ENCODE assay signal across 8 mouse cellular contexts in the genomic region with DNA sequence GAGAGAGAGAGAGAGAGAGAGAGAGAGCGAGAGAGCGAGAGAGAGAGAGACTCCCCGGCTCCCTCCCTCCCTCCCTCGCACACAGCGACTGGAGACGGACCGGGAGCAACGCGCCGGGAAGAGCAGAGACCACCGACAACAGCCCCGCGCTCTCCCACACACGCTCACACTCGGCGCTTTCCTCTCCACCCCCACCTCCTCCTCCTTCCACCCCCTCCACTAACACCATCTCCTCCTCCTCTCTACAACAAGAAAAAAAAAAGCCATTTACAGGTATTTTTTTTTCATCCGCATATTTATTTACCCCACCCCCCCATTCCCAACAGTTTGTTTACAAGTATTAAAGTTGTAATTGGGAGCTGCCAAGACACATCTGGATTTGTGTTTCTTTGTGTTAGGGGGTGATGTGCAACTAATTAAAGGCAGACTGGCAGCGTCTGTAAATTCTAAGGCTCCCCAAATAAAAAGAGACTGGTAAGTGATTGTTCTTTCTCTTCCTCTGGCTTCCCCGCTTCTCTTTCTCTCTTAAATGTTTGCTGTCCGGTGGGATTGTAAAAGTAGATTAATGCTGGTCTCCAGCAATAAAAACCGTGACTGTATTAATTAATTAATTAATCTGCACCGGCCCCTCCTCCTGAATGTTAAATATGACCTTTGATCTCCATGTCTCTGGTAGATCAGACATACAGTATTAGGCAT. TPM values are rescaled to one million over a fixed set of nuclear protein-coding genes. Genes with fewer than 3 reads are reported as not detected.
DNase-seq lines count a peak whose midpoint lies in the region; ATAC-seq lines count a peak whose summit lies in the region.

A gene (plus strand): TSS at position 71 of the 699 bp plus-strand sequence.

- WGBS in hindbrain, embryonic 10.5 days = under 1% methylated on average over 12 of the region's 22 CpGs
- WGBS in liver, embryonic 12.5 days (ENCODE audit: insufficient replicate concordance) = 5% methylated on average over 6 of the region's 22 CpGs

- peak within 1 kb of the TSS; percentile 99 for H3K27ac ChIP-seq in hindbrain, embryonic 10.5 days
- H3K27ac ChIP-seq in liver, embryonic 12.5 days = no peak within 1 kb of the TSS

- H3K4me1 ChIP-seq in hindbrain, embryonic 10.5 days (replicated peaks) = peaks cover 46% of the 10 kb centered on the region
- peaks cover 11% of the 10 kb centered on the region; the same call in 1 of the 2 replicates for H3K4me1 ChIP-seq in liver, embryonic 12.5 days

- no peak; the same call in 1 of the 2 replicates for ATAC-seq in liver, embryonic 12.5 days
- ATAC-seq in megakaryocyte-erythroid progenitor cell, adult 5-6 weeks (replicated peaks; ENCODE audit: low FRiP score, low TSS enrichment, poor library complexity, severe bottlenecking) = no peak

- peak within 1 kb of the TSS; percentile 68 for H3K4me2 ChIP-seq in liver, embryonic 12.5 days

- DNase-seq in layer of hippocampus, adult 18-20 months (ENCODE audit: low spot score in 2 of 2) = no peak
- DNase-seq in layer of hippocampus, adult 9-11 months = no peak
- DNase-seq in embryo, embryonic 9.5 days (ENCODE audit: extremely low spot score) = peak; percentile 29
- DNase-seq in hindbrain, embryonic 10.5 days (ENCODE audit: low spot score) = no peak
- no peak for DNase-seq in adrenal gland, postnatal 14 days
- no peak for DNase-seq in spleen, adult 18-20 months

- no peaks in the 10 kb centered on the region for H3K27me3 ChIP-seq in hindbrain, embryonic 10.5 days (ENCODE audit: insufficient read depth, poor library complexity, severe bottlenecking)
- H3K27me3 ChIP-seq in liver, embryonic 12.5 days (replicated peaks) = peaks cover 57% of the 10 kb centered on the region

- H3K9ac ChIP-seq in liver, embryonic 12.5 days = peak within 1 kb of the TSS; percentile 48; the same call in 1 of the 2 replicates

- peak within 1 kb of the TSS; percentile 81 for H3K4me3 ChIP-seq in hindbrain, embryonic 10.5 days
- peak within 1 kb of the TSS; percentile 50 for H3K4me3 ChIP-seq in liver, embryonic 12.5 days

- H3K9me3 ChIP-seq in hindbrain, embryonic 10.5 days = no peaks in the 10 kb centered on the region
- no peaks in the 10 kb centered on the region for H3K9me3 ChIP-seq in liver, embryonic 12.5 days (replicated peaks)

- H3K36me3 ChIP-seq in hindbrain, embryonic 10.5 days = no peaks in the 10 kb centered on the region; the same call in 1 of the 2 replicates
- no peaks in the 10 kb centered on the region for H3K36me3 ChIP-seq in liver, embryonic 12.5 days

RNA-seq across cellular contexts. Expression of the gene that starts here (rescaled TPM):
- total RNA-seq in layer of hippocampus, adult 18-20 months (2021) = 10 to 100 TPM; 12.3 to 15.4 TPM
- 12.6 and 20.5 TPM in 2 replicates for polyA plus RNA-seq in hindbrain, embryonic 10.5 days (2016; fragmentation: Nextera tagmentation; extraction: Ambion mirVana)
- 0.72 and 0.73 TPM in 2 replicates for polyA plus RNA-seq in liver, embryonic 12.5 days (2016; fragmentation: Nextera tagmentation; extraction: Ambion mirVana)
- total RNA-seq in megakaryocyte-erythroid progenitor cell, adult 5-6 weeks (2014; fragmentation: Nextera tagmentation) = not detected in 2 replicates
- total RNA-seq in megakaryocyte-erythroid progenitor cell, adult 5-6 weeks (2017) = not detected in 2 replicates
- 5.8 and 8.0 TPM in 2 replicates for total RNA-seq in adrenal gland, postnatal 14 days (2021)
